16 mouse cellular contexts compared by ENCODE assay signal in genomic region chr1:82200636-82201035, GRCm38 (mm10). TPM values are rescaled to one million over a fixed set of nuclear protein-coding genes. Genes with fewer than 3 reads are reported as not detected.
DNase-seq lines count a peak whose midpoint lies in the region; ATAC-seq lines count a peak whose summit lies in the region.
"Had no signal": no experiment of that assay in that cellular context is flagged by ENCODE, and none has a peak within 500 bp of the region (broad histone marks: within the 10 kb centered on the region; RNA-seq: fewer than 3 reads in every experiment).

No protein-coding gene starts in this region.

- no peak overlapping the region for H3K4me2 ChIP-seq in hindbrain, embryonic 14.5 days (replicated peaks)
- peak overlapping the region; percentile 9; the same call in 1 of the 2 replicates for H3K4me2 ChIP-seq in embryonic facial prominence, embryonic 14.5 days (ENCODE audit: low read depth, low read length)
- H3K4me2 ChIP-seq in heart, embryonic 11.5 days, result peak overlapping the region; percentile 23; the same call in 1 of the 2 replicates
- H3K4me2 ChIP-seq in midbrain, embryonic 13.5 days (replicated peaks), result no peak overlapping the region

- H3K9me3 ChIP-seq in hindbrain, embryonic 10.5 days, result no peaks in the 10 kb centered on the region
- no peaks in the 10 kb centered on the region for H3K9me3 ChIP-seq in hindbrain, embryonic 14.5 days (ENCODE audit: control insufficient read depth, low read length)
- no peaks in the 10 kb centered on the region for H3K9me3 ChIP-seq in embryonic facial prominence, embryonic 14.5 days (ENCODE audit: control insufficient read depth, low read length)
- no peaks in the 10 kb centered on the region for H3K9me3 ChIP-seq in heart, embryonic 11.5 days (replicated peaks; ENCODE audit: control insufficient read depth, low read length)
- no peaks in the 10 kb centered on the region for H3K9me3 ChIP-seq in midbrain, embryonic 13.5 days

- H3K4me1 ChIP-seq in hindbrain, embryonic 10.5 days (replicated peaks), result peaks cover 18% of the 10 kb centered on the region
- no peaks in the 10 kb centered on the region for H3K4me1 ChIP-seq in hindbrain, embryonic 14.5 days (replicated peaks; ENCODE audit: control insufficient read depth, insufficient read depth, low read length)
- peaks cover 20% of the 10 kb centered on the region for H3K4me1 ChIP-seq in embryonic facial prominence, embryonic 14.5 days (ENCODE audit: control insufficient read depth, insufficient read depth, low read length)
- peaks cover 16% of the 10 kb centered on the region for H3K4me1 ChIP-seq in heart, embryonic 11.5 days (ENCODE audit: control insufficient read depth, insufficient read depth, low read length)
- 0 out of 2 replicates have a peak, but pooled peaks cover 2% of the 10 kb centered on the region for H3K4me1 ChIP-seq in midbrain, embryonic 13.5 days (replicated peaks)

- no peak overlapping the region for H3K4me3 ChIP-seq in hindbrain, embryonic 10.5 days
- H3K4me3 ChIP-seq in hindbrain, embryonic 14.5 days (replicated peaks; ENCODE audit: low read length), result no peak overlapping the region
- no peak overlapping the region for H3K4me3 ChIP-seq in embryonic facial prominence, embryonic 14.5 days (ENCODE audit: low read depth, low read length)
- no peak overlapping the region for H3K4me3 ChIP-seq in heart, embryonic 11.5 days (ENCODE audit: low read depth, low read length)
- H3K4me3 ChIP-seq in midbrain, embryonic 13.5 days (replicated peaks), result no peak overlapping the region

- H3K36me3 ChIP-seq in hindbrain, embryonic 10.5 days, result no peaks in the 10 kb centered on the region
- no peaks in the 10 kb centered on the region for H3K36me3 ChIP-seq in hindbrain, embryonic 14.5 days (replicated peaks; ENCODE audit: control insufficient read depth, insufficient read depth)
- H3K36me3 ChIP-seq in embryonic facial prominence, embryonic 14.5 days (ENCODE audit: control insufficient read depth, insufficient read depth, low read length), result no peaks in the 10 kb centered on the region
- no peaks in the 10 kb centered on the region for H3K36me3 ChIP-seq in heart, embryonic 11.5 days (ENCODE audit: control insufficient read depth, insufficient read depth, low read length)
- no peaks in the 10 kb centered on the region for H3K36me3 ChIP-seq in midbrain, embryonic 13.5 days

- no peak for DNase-seq in hindbrain, embryonic 10.5 days (ENCODE audit: low spot score)
- no peak for DNase-seq in hindbrain, embryonic 14.5 days (ENCODE audit: low spot score)
- peak; percentile 64 for DNase-seq in embryonic facial prominence, embryonic 14.5 days (ENCODE audit: low spot score)
- DNase-seq in heart, postnatal 4 days, result peak; percentile 37
- no peak for DNase-seq in layer of hippocampus, postnatal 25 days (ENCODE audit: extremely low spot score in 1 of 2, low spot score in 1 of 2)
- DNase-seq in right cerebral cortex, postnatal 25 days, result no peak
- DNase-seq: B cell, adult 2 months; kidney, adult 8-10 months had no signal

- H3K9ac ChIP-seq in hindbrain, embryonic 14.5 days, result no peak overlapping the region
- no peak overlapping the region for H3K9ac ChIP-seq in embryonic facial prominence, embryonic 14.5 days (ENCODE audit: low read depth, low read length)
- H3K9ac ChIP-seq in heart, embryonic 11.5 days (ENCODE audit: low read depth, low read length), result no peak overlapping the region
- no peak overlapping the region for H3K9ac ChIP-seq in midbrain, embryonic 13.5 days (replicated peaks)

- no peaks in the 10 kb centered on the region for H3K27me3 ChIP-seq in hindbrain, embryonic 10.5 days (ENCODE audit: insufficient read depth, poor library complexity, severe bottlenecking)
- no peaks in the 10 kb centered on the region for H3K27me3 ChIP-seq in hindbrain, embryonic 14.5 days (ENCODE audit: control insufficient read depth, insufficient read depth, low read length)
- no peaks in the 10 kb centered on the region for H3K27me3 ChIP-seq in embryonic facial prominence, embryonic 14.5 days (replicated peaks; ENCODE audit: control insufficient read depth, insufficient read depth, low read length)
- H3K27me3 ChIP-seq in heart, embryonic 11.5 days (ENCODE audit: control insufficient read depth, insufficient read depth, low read length), result no peaks in the 10 kb centered on the region
- H3K27me3 ChIP-seq in midbrain, embryonic 13.5 days, result no peaks in the 10 kb centered on the region

- no peak for ATAC-seq in hindbrain, embryonic 14.5 days (ENCODE audit: low FRiP score)
- ATAC-seq in embryonic facial prominence, embryonic 14.5 days (ENCODE audit: low read depth), result no peak
- ATAC-seq in heart, embryonic 11.5 days (replicated peaks; ENCODE audit: insufficient number of reproducible peaks, low FRiP score, low TSS enrichment), result no peak; the same call in 1 of the 2 replicates
- ATAC-seq in midbrain, embryonic 13.5 days, result no peak
- ATAC-seq: hindbrain, embryonic 16.5 days had no signal

- 77% methylated on average over 7 of the region's 7 CpGs for WGBS in hindbrain, embryonic 10.5 days
- WGBS in hindbrain, embryonic 14.5 days, result 86% methylated on average over 7 of the region's 7 CpGs
- 43% methylated on average over 7 of the region's 7 CpGs for WGBS in embryonic facial prominence, embryonic 14.5 days
- WGBS in heart, embryonic 11.5 days (ENCODE audit: insufficient replicate concordance), result 27% methylated on average over 7 of the region's 7 CpGs
- WGBS in midbrain, embryonic 13.5 days, result 82% methylated on average over 7 of the region's 7 CpGs

- H3K27ac ChIP-seq in hindbrain, embryonic 10.5 days, result peak overlapping the region; percentile 74
- H3K27ac ChIP-seq in hindbrain, embryonic 14.5 days, result no peak overlapping the region
- H3K27ac ChIP-seq in embryonic facial prominence, embryonic 14.5 days (replicated peaks; ENCODE audit: low read depth, low read length), result peak overlapping the region; percentile 63
- peak overlapping the region; percentile 75 for H3K27ac ChIP-seq in heart, embryonic 11.5 days (ENCODE audit: low read depth, low read length)
- H3K27ac ChIP-seq in midbrain, embryonic 13.5 days, result no peak overlapping the region
- H3K27ac ChIP-seq: macrophage had no signal

RNA-seq across cellular contexts. Expression of gene Gm9747, which starts 32.3 kb away (rescaled TPM):
- polyA plus RNA-seq in hindbrain, embryonic 10.5 days (2016; fragmentation: Nextera tagmentation; extraction: Ambion mirVana), result 23.3 and 25.1 TPM in 2 replicates
- polyA plus RNA-seq in hindbrain, embryonic 14.5 days (2014; fragmentation: Nextera tagmentation; extraction: Ambion mirVana), result 32.6 and 34.5 TPM in 2 replicates
- 53.6 and 55.0 TPM in 2 replicates for polyA plus RNA-seq in embryonic facial prominence, embryonic 14.5 days (2014; fragmentation: Nextera tagmentation; extraction: Ambion mirVana)
- 33.1 and 40.5 TPM in 2 replicates for polyA plus RNA-seq in heart, embryonic 11.5 days (2014; fragmentation: Nextera tagmentation; extraction: Ambion mirVana)
- not detected for total RNA-seq in heart, postnatal 4 days (2021)
- total RNA-seq in layer of hippocampus, postnatal 25 days (2021), result not detected
- polyA plus RNA-seq in midbrain, embryonic 13.5 days (2015; fragmentation: Nextera tagmentation; extraction: Ambion mirVana), result 20.9 and 21.0 TPM in 2 replicates
- total RNA-seq: adrenal gland, postnatal 4 days; common myeloid progenitor, adult 5-6 weeks; gastrocnemius, adult 18-20 months; left cerebral cortex, adult 8-10 months had no signal
- polyA plus RNA-seq: macrophage had no signal

Comparison
In these comparisons a context has a peak if more than half of its experiments do, and no peak if none do; other contexts are left out.
1. H3K27ac ChIP-seq: peak in hindbrain, embryonic 10.5 days (single experiment), embryonic facial prominence, embryonic 14.5 days (single experiment) and heart, embryonic 11.5 days (single experiment); none in hindbrain, embryonic 14.5 days (single experiment) and midbrain, embryonic 13.5 days (single experiment).
2. DNase-seq: peak in embryonic facial prominence, embryonic 14.5 days (single experiment) and heart, postnatal 4 days (single experiment); none in hindbrain, embryonic 10.5 days (single experiment), hindbrain, embryonic 14.5 days (single experiment), layer of hippocampus, postnatal 25 days (0 of 2) and right cerebral cortex, postnatal 25 days (single experiment).
3. H3K4me2 ChIP-seq: peak in embryonic facial prominence, embryonic 14.5 days (single experiment) and heart, embryonic 11.5 days (single experiment); none in hindbrain, embryonic 14.5 days (single experiment) and midbrain, embryonic 13.5 days (single experiment).